13 mouse cellular contexts compared by ENCODE assay signal in the genomic region with DNA sequence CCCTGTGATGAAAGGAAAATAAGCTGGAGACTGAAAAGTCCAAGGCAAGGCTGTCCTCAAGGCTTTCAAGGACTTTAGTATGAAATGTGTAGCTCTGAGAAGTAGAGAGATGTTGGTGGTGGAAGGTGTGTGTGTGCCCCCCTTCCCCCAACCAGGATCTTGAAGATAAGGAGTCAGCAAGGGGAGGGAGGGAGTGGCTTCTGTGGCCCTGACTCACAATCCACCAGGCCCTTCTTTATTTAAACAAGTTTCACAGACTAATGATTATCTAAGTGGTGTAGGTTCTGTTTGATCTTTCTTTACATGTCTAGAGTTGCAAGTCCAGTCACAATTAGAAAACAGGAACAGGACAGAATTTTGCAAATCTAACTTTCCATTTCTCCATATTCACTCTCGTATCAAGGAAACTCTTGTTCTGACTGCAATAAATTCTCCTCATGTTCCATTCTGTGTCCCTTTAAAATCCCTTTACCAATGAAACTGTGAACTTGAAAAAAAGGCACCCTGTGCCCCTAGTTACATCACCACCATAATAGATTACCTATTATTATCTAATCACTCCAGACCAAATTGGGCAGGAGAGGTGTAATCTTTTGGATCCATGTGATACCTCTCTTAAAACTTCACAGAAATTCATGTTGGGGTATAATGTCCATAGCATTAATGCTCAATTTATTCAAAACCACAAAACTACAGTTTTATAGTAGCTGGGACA. TPM values are rescaled to one million over a fixed set of nuclear protein-coding genes. Genes with fewer than 3 reads are reported as not detected.
"Had no signal": no experiment of that assay in that cellular context is flagged by ENCODE, and none has a peak within 500 bp of the region (broad histone marks: within the 10 kb centered on the region; RNA-seq: fewer than 3 reads in every experiment).

No protein-coding gene starts in this region.

RNA-seq across cellular contexts. Expression of a gene that starts 22.4 kb away (rescaled TPM):
- total RNA-seq: left cerebral cortex, adult 2 months had no signal
- polyA plus RNA-seq: hindbrain, embryonic 14.5 days; limb, embryonic 10.5 days; lung, embryonic 15.5 days; midbrain, embryonic 10.5 days; midbrain, embryonic 14.5 days; myocyte; neural tube, embryonic 11.5 days; neural tube, embryonic 15.5 days had no signal

RNA-seq across cellular contexts. Expression of a gene that starts 43.3 kb away (rescaled TPM):
- total RNA-seq: left cerebral cortex, adult 2 months; left cerebral cortex, postnatal 14 days had no signal
- polyA plus RNA-seq: hindbrain, embryonic 14.5 days; limb, embryonic 10.5 days; limb, embryonic 14.5 days; lung, embryonic 15.5 days; midbrain, embryonic 10.5 days; midbrain, embryonic 14.5 days; myocyte; neural tube, embryonic 11.5 days; neural tube, embryonic 15.5 days; small intestine, adult 2 months; thymus, postnatal 0 days had no signal

RNA-seq across cellular contexts. Expression of a gene that starts 55.1 kb away (rescaled TPM):
- polyA plus RNA-seq: hindbrain, embryonic 14.5 days; lung, embryonic 15.5 days; myocyte; neural tube, embryonic 15.5 days had no signal
